Mouse (Mus musculus) heart, embryonic 14.5 days (tissue): Measurements from ENCODE around the gene Wbp2. TPM values are rescaled to one million over a fixed set of nuclear protein-coding genes. Genes with fewer than 3 reads are reported as not detected.

ENCODE experiments used
- ATAC-seq: fragments of 200-750 bp; cut with Nextera tagmentation; 2 replicates; pipeline ENCODE4 v1.8.0; 2017; ENCODE audit warnings: low read depth, moderate TSS enrichment; ENCODE audit not compliant: insufficient number of reproducible peaks, insufficient read depth, low FRiP score
- H3K27ac ChIP-seq, 2 experiments: fragments of 200-500 bp in 1 of 2; fragments of 300-500 bp in 1 of 2; sonication (generic) in 1 of 2; replicated peaks in 1 of 2; 2 replicates each; pipeline ENCODE4 v1.5.1; 2012 to 2014; ENCODE audit warnings: low read depth in 2 of 2, low read length in 2 of 2, control low read depth in 1 of 2, mild to moderate bottlenecking in 1 of 2, mixed read lengths in 1 of 2; ENCODE audit not compliant: control insufficient read depth in 1 of 2, insufficient read depth in 1 of 2
- H3K27me3 ChIP-seq: fragments of 300-500 bp; sonication (generic); 2 replicates; pipeline ENCODE4 v1.6.1; 2014; ENCODE audit warnings: mild to moderate bottlenecking, low read length, control low read depth; ENCODE audit not compliant: control insufficient read depth, insufficient read depth
- H3K36me3 ChIP-seq: fragments of 300-500 bp; sonication (generic); 2 replicates; pipeline ENCODE4 v1.6.1; 2014; ENCODE audit warnings: mild to moderate bottlenecking, control low read depth, low read length, mixed read lengths; ENCODE audit not compliant: control insufficient read depth, insufficient read depth
- H3K4me1 ChIP-seq, 2 experiments: fragments of 200-500 bp in 1 of 2; fragments of 300-500 bp in 1 of 2; sonication (generic) in 1 of 2; 2 replicates each; pipeline ENCODE4 v1.6.1; 2012 to 2014; ENCODE audit warnings: low read length in 2 of 2, control low read depth in 1 of 2, mixed read lengths in 1 of 2; ENCODE audit not compliant: control insufficient read depth in 2 of 2, insufficient read depth in 2 of 2
- H3K4me2 ChIP-seq: fragments of 300-500 bp; sonication (generic); 2 replicates; pipeline ENCODE4 v1.6.1; 2014; ENCODE audit warnings: mild to moderate bottlenecking, low read length
- H3K4me3 ChIP-seq, 2 experiments: fragments of 200-500 bp in 1 of 2; fragments of 300-500 bp in 1 of 2; sonication (generic) in 1 of 2; 2 replicates each; pipeline ENCODE4 v1.5.1; 2012 to 2014; ENCODE audit warnings: low read length in 2 of 2, mild to moderate bottlenecking in 2 of 2, control low read depth in 1 of 2, low read depth in 1 of 2, moderate library complexity in 1 of 2; ENCODE audit not compliant: control insufficient read depth in 1 of 2, insufficient read depth in 1 of 2
- H3K9ac ChIP-seq: fragments of 300-500 bp; sonication (generic); 2 replicates; pipeline ENCODE4 v1.6.1; 2014; ENCODE audit warnings: mild to moderate bottlenecking, low read length
- H3K9me3 ChIP-seq: fragments of 300-500 bp; sonication (generic); 2 replicates; pipeline ENCODE4 v1.6.1; 2016; ENCODE audit warnings: low read length, control low read depth; ENCODE audit not compliant: control insufficient read depth
- WGBS: fragments of 180-500 bp; shearing (Covaris S2); extraction: QIAGEN DNeasy Blood & Tissue Kit; methylation state at CpG from one replicate; pipeline ENCODE4 v1.1.7; 2014; 5-methylcytosine and 5-hydroxymethylcytosine counted together
- polyA plus RNA-seq: library from polyadenylated mRNA; unstranded; fragments of >200 nt; fragmentation: Nextera tagmentation; extraction: Ambion mirVana; gene quantifications from 2 replicates; pipeline ENCODE4 v1.2.1, GENCODE M21; 2014

The Wbp2 gene
- polyA plus RNA-seq, 1 experiment from 2014 or later: 139 TPM

DNA sequence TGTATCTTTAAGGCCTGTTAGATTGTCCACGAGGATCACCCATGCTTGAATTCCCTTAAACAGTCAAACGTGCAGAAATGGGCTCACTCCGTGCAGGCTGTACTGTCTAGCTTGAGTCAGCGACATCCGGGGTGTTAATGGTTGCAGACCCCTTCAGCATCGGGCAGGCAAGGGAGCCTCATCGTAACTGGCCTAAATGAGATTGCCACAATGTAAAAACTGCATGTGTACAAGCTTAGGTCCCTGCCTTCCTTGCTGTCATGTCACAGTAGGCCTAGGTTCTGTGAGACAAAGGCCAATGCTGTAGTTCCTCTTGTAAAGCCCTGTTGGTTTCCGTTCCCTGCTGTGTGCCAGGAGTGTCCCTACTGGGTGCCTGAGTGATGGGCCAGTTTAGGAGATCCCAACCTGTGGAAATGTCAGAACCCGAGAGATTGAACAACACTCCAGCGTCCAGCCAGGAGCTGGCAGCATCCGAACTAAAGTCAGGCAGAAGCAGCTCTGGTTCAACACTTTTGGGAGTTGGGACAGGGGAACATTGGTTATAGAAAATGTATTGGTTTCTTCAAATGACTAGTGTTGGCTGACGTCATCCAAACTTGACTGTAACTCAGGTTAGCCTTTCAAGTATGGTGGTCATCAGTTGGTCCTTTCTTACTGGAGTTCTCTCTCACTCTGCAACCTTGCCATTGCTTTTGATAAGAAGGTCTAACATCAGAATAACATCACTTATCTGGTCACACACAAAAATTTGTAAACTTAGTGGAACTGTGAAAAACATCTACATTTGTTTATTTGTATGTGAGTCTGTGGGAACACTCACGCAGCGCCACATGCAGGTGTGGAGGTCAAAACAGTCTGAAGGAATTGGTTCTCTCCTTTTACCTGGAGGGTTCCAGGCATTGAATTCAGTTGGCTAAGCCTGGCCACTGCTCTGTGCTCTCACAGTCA is 55.6 kb downstream of the Wbp2 start:
- H3K27me3 ChIP-seq: no peaks in the 10 kb centered on the region
- 0 out of 2 replicates have a peak, but pooled peaks cover 8% of the 10 kb centered on the region for H3K36me3 ChIP-seq
- peak overlapping the region; percentile 98 for H3K9ac ChIP-seq
- H3K4me2 ChIP-seq: peak overlapping the region; percentile 94
- peaks cover 5 to 15% of the 10 kb centered on the region in 2 experiments for H3K4me1 ChIP-seq
- ATAC-seq: peak; percentile 3; the same call in 1 of the 2 replicates
- H3K9me3 ChIP-seq: no peaks in the 10 kb centered on the region
- H3K4me3 ChIP-seq: peak overlapping the region; percentile 72 to 80
- H3K27ac ChIP-seq: peak overlapping the region; percentile 99 to 100
- WGBS: 24% methylated on average over 14 of the region's 14 CpGs

- peak within 1 kb of the TSS; percentile 72 to 80 for H3K4me3 ChIP-seq
- H3K9ac ChIP-seq: peak within 1 kb of the TSS; percentile 98
- peak within 1 kb of the TSS; percentile 94 for H3K4me2 ChIP-seq
- WGBS: under 1% methylated on average over 67 of the region's 67 CpGs
- no peaks in the 10 kb centered on the region for H3K9me3 ChIP-seq
- H3K36me3 ChIP-seq: 0 out of 2 replicates have a peak, but pooled peaks cover 4% of the 10 kb centered on the region
- peaks cover 5 to 15% of the 10 kb centered on the region in 2 experiments for H3K4me1 ChIP-seq
- peak; percentile 95 for ATAC-seq
- H3K27ac ChIP-seq: peak within 1 kb of the TSS; percentile 99 to 100
- H3K27me3 ChIP-seq: no peaks in the 10 kb centered on the region
These were observed 56.5 kb downstream of the Wbp2 start, which contains the start of gene Unk for GRCm38 (mm10) chr11:116030088-116030897. TSS of gene Unk (plus strand) at chr11:116030322.

GRCm38 (mm10) chr11:116029086-116029865 is 57.5 kb downstream of the Wbp2 start:
- Histone ChIP-seq H3K4me3 (peak overlapping the region in 1 of 2 experiments; percentile 80; a peak in 2 of 4 replicates), H3K27me3 (no peaks in the 10 kb centered on the region), H3K4me1 (peaks cover 5 to 15% of the 10 kb centered on the region in 2 experiments), H3K36me3 (0 out of 2 replicates have a peak, but pooled peaks cover 4% of the 10 kb centered on the region), H3K9ac (peak overlapping the region; percentile 60), H3K27ac (peak overlapping the region in 1 of 2 experiments; percentile 100; a peak in 1 of 4 replicates), H3K4me2 (peak overlapping the region; percentile 94), H3K9me3 (no peaks in the 10 kb centered on the region)
- ATAC-seq: no peak
- WGBS: 66% methylated on average over 6 of the region's 6 CpGs

Other genes with a start within 250 kb of the Wbp2 start
- 0.09 and 0.22 TPM in 2 replicates for gene Myo15b, start 228.6 kb downstream of the Wbp2 start, polyA plus RNA-seq
- gene Smim5, start 187.0 kb downstream of the Wbp2 start, polyA plus RNA-seq: 48.5 and 51.5 TPM in 2 replicates
- gene Smim6, start 175.0 kb downstream of the Wbp2 start, polyA plus RNA-seq: 1.0 and 2.1 TPM in 2 replicates
- gene Sap30bp, start 153.7 kb downstream of the Wbp2 start, polyA plus RNA-seq: 20.1 and 22.9 TPM in 2 replicates
- gene Recql5, start 153.5 kb downstream of the Wbp2 start, polyA plus RNA-seq: 8.2 and 9.6 TPM in 2 replicates
- gene Itgb4, start 112.3 kb downstream of the Wbp2 start, polyA plus RNA-seq: 0.84 and 0.93 TPM in 2 replicates
- 126 and 128 TPM in 2 replicates for gene Galk1, start 74.3 kb downstream of the Wbp2 start, polyA plus RNA-seq
- 649 and 684 TPM in 2 replicates for gene H3f3b, start 59.0 kb downstream of the Wbp2 start, polyA plus RNA-seq
- 19.3 and 20.9 TPM in 2 replicates for gene Unk, start 56.7 kb downstream of the Wbp2 start, polyA plus RNA-seq
- gene Unc13d, start 9.0 kb downstream of the Wbp2 start, polyA plus RNA-seq: 0.66 and 0.69 TPM in 2 replicates
- 63.3 and 66.1 TPM in 2 replicates for gene Trim47, start 40.2 kb upstream of the Wbp2 start, polyA plus RNA-seq
- gene Trim65, start 44.1 kb upstream of the Wbp2 start, polyA plus RNA-seq: 3.8 and 4.8 TPM in 2 replicates
- gene Mrpl38, start 51.9 kb upstream of the Wbp2 start, polyA plus RNA-seq: 92.3 and 96.6 TPM in 2 replicates
- 13.6 and 14.9 TPM in 2 replicates for gene Fbf1, start 81.2 kb upstream of the Wbp2 start, polyA plus RNA-seq
- 85.1 and 89.4 TPM in 2 replicates for gene Ten1, start 111.9 kb upstream of the Wbp2 start, polyA plus RNA-seq
- gene Acox1, start 112.0 kb upstream of the Wbp2 start, polyA plus RNA-seq: 36.8 and 39.6 TPM in 2 replicates
- 0.58 and 0.63 TPM in 2 replicates for gene Evpl, start 151.1 kb upstream of the Wbp2 start, polyA plus RNA-seq
- gene Srp68, start 187.2 kb upstream of the Wbp2 start, polyA plus RNA-seq: 55.5 and 57.7 TPM in 2 replicates
- gene Galr2, start 193.9 kb upstream of the Wbp2 start, polyA plus RNA-seq: not detected in 2 replicates
- 51.1 and 57.8 TPM in 2 replicates for gene Exoc7, start 220.2 kb upstream of the Wbp2 start, polyA plus RNA-seq
- 0.07 and 0.12 TPM in 2 replicates for gene Foxj1, start 248.4 kb upstream of the Wbp2 start, polyA plus RNA-seq